Mouse (Mus musculus) megakaryocyte, embryonic 14.5 days (primary cell): ENCODE results near the gene Abhd14b.

ENCODE experiments used
- FLI1 ChIP-seq: IDR thresholded peaks from 2 replicates; pipeline ENCODE4 v1.6.1; 2012; ENCODE audit warnings: low read length, inconsistent platforms, mixed read lengths
- GATA1 ChIP-seq: IDR thresholded peaks from 3 replicates; pipeline ENCODE4 v1.6.1; 2012; ENCODE audit warnings: mixed read lengths, low read length, inconsistent platforms, borderline replicate concordance

- no peak for TF ChIP-seq GATA1
- TF ChIP-seq FLI1 = no peak
Observed at GRCm38 (mm10) chr9:106461026-106461415, 13.8 kb downstream of the Abhd14b start.
